Mouse (Mus musculus): ENCODE measurements around the gene Macrod2. TPM values are rescaled to one million over a fixed set of nuclear protein-coding genes. Genes with fewer than 3 reads are reported as not detected.

Macrod2 gene
- polyA plus RNA-seq, 1 experiment from 2014 or later = 47.6 TPM

DNA sequence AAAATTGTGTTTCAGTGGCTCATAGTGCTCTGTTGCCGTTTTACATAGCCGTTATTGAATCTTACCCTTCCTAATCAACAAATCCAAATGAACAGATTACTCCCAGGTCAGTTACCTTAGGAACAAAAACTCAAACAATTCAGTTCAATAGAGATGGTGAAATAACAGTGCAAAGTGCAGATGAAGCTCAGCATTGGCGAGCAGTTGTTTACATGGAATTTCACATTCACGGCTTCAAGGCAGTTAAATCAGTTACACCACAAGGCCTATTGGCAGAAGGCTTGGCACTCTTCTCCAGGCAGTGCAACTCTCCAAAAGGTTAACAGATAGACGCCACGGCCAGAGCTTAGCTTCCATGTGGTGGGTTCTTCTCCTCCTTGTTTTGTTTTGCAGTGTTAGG lies 377.7 kb downstream of the Macrod2 start:
- Histone ChIP-seq H3K4me2 (ENCODE audit: low read depth, low read length, severe bottlenecking) (no peak overlapping the region), H3K9me3 (ENCODE audit: control insufficient read depth, low read length) (no peaks in the 10 kb centered on the region), H3K4me3 (ENCODE audit: low read depth, low read length) (no peak overlapping the region), H3K27ac (ENCODE audit: low read depth, low read length) (no peak overlapping the region), H3K9ac (ENCODE audit: low read length) (no peak overlapping the region), H3K27me3 (ENCODE audit: control insufficient read depth, insufficient read depth, low read length) (no peaks in the 10 kb centered on the region), H3K36me3 (ENCODE audit: control insufficient read depth, insufficient read depth, low read length) (no peaks in the 10 kb centered on the region), H3K4me1 (replicated peaks; ENCODE audit: control insufficient read depth, insufficient read depth, low read length) (no peaks in the 10 kb centered on the region)
- ATAC-seq (replicated peaks; ENCODE audit: low FRiP score) (no peak), DNase-seq (ENCODE audit: low spot score) (no peak)
- WGBS = 88% methylated on average over 6 of the region's 6 CpGs

DNA sequence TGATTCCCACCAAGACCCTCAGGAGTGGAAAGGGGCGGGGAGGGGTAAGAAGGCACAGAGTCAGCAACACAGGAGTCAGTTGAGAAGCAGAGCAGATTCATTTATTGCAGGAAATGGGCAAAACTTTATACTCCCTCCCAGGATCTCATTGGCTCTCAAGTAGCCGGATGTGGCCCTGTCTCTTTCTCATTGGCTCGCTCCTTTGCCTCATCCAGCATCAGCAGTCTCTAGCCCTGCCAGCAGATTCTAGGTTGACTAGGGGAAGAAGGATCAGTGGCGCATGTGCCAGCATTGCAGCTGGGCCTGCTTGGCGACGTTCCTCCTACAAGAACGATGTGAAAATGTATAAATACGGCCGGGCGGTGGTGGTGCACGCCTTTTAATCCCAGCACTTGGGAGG lies 378.3 kb downstream of the Macrod2 start:
- Histone ChIP-seq H3K4me1 (replicated peaks; ENCODE audit: control insufficient read depth, insufficient read depth, low read length) (no peaks in the 10 kb centered on the region), H3K4me3 (ENCODE audit: low read depth, low read length) (no peak overlapping the region), H3K9ac (ENCODE audit: low read length) (no peak overlapping the region), H3K9me3 (ENCODE audit: control insufficient read depth, low read length) (no peaks in the 10 kb centered on the region), H3K36me3 (ENCODE audit: control insufficient read depth, insufficient read depth, low read length) (no peaks in the 10 kb centered on the region), H3K4me2 (ENCODE audit: low read depth, low read length, severe bottlenecking) (no peak overlapping the region), H3K27ac (ENCODE audit: low read depth, low read length) (no peak overlapping the region), H3K27me3 (ENCODE audit: control insufficient read depth, insufficient read depth, low read length) (no peaks in the 10 kb centered on the region)
- no peak for ATAC-seq (replicated peaks; ENCODE audit: low FRiP score)
- 94% methylated on average over 11 of the region's 11 CpGs for WGBS
- DNase-seq (ENCODE audit: low spot score) = no peak

DNA sequence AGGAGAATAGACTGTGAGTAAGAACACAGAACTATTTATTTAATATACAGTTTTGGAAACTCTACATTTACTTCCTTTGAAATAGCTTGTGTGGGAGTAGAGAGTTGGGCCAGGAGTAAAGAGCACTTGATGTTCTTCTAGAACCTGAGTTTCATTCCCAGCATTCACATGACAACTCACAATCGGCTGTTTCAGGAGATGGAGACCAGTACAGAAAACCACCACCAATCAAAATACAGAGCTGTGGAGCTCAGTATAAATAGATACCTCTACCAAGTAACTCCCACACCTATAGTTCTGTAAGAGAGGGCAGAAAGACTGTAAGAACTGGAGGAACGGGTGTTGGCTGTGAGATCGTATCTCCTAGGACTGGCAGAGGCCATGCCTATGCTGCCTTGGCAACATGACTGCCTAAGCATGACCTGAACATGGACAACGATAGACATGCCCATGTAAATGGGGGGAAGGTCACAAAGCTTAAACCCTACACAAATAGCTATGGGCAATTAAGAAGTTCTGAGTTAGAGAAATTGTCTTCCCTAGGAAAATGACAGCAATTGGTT lies 379.8 kb downstream of the Macrod2 start:
- Histone ChIP-seq H3K9ac (ENCODE audit: low read length) (no peak overlapping the region), H3K27me3 (ENCODE audit: control insufficient read depth, insufficient read depth, low read length) (no peaks in the 10 kb centered on the region), H3K9me3 (ENCODE audit: control insufficient read depth, low read length) (no peaks in the 10 kb centered on the region), H3K36me3 (ENCODE audit: control insufficient read depth, insufficient read depth, low read length) (no peaks in the 10 kb centered on the region), H3K4me3 (ENCODE audit: low read depth, low read length) (no peak overlapping the region), H3K4me2 (ENCODE audit: low read depth, low read length, severe bottlenecking) (no peak overlapping the region), H3K27ac (ENCODE audit: low read depth, low read length) (no peak overlapping the region), H3K4me1 (replicated peaks; ENCODE audit: control insufficient read depth, insufficient read depth, low read length) (no peaks in the 10 kb centered on the region)
- 88% methylated on average over 4 of the region's 4 CpGs for WGBS
- no peak for DNase-seq (ENCODE audit: low spot score)
- no peak for ATAC-seq (replicated peaks; ENCODE audit: low FRiP score)

DNA sequence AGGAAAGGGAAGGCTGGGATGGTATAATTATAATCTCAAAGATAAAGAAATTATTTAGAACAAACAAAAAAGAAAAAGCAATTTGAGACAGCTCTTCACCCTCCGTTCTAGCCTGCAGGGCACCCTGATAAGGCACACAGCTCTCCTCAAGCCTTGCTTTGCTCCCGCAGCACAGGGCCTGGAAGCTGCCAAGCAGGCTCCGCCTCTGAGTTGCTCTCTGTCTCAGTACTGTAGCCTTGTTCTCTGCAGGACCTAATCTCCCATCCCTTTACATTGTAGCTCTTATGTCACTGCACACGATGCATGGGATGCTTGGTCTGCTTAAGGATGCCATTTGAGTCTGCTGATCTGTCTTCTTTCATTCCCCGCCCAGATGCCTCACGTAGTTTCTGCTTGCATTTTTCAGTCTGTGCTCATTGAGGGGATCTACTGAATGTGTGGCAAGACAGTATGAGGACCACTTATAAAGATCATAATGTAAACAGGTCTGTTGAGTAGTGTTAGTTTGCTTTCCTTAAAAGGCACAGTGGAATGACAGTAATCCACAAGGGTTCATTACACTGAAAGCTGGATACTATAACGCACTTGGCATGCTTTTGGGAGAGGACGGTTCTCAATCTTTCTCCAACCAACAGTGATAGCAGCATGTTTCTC lies 380.5 kb downstream of the Macrod2 start:
- WGBS = 74% methylated on average over 8 of the region's 8 CpGs
- no peaks in the 10 kb centered on the region for H3K4me1 ChIP-seq (replicated peaks; ENCODE audit: control insufficient read depth, insufficient read depth, low read length)
- no peak for ATAC-seq (replicated peaks; ENCODE audit: low FRiP score)
- DNase-seq (ENCODE audit: low spot score) = no peak
- H3K4me2 ChIP-seq (ENCODE audit: low read depth, low read length, severe bottlenecking) = no peak overlapping the region
- no peak overlapping the region for H3K27ac ChIP-seq (ENCODE audit: low read depth, low read length)
- no peak overlapping the region for H3K9ac ChIP-seq (ENCODE audit: low read length)
- no peaks in the 10 kb centered on the region for H3K9me3 ChIP-seq (ENCODE audit: control insufficient read depth, low read length)
- H3K4me3 ChIP-seq (ENCODE audit: low read depth, low read length) = no peak overlapping the region
- no peaks in the 10 kb centered on the region for H3K27me3 ChIP-seq (ENCODE audit: control insufficient read depth, insufficient read depth, low read length)
- H3K36me3 ChIP-seq (ENCODE audit: control insufficient read depth, insufficient read depth, low read length) = no peaks in the 10 kb centered on the region

DNA sequence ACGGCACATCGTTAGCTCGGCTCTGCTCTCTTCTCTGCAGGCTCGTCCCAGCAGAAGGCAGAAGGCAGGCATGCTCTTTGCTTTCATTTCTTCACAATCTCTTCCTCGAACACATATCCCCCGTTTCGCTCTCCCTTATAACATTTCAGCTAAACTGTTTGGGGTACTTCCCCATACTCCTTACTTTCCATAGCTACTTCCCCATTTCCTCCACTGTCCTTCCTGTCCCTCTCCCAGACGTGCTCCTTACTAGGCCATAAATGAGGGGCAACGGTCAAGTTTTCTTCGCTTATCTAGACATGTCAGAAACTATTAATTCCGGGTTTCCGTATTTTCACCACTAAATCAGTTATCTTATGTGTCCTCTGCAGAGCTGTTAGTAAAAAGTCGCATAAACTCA lies 383.1 kb downstream of the Macrod2 start:
- Histone ChIP-seq H3K27me3 (ENCODE audit: control insufficient read depth, insufficient read depth, low read length) (no peaks in the 10 kb centered on the region), H3K9ac (ENCODE audit: low read length) (no peak overlapping the region), H3K4me1 (replicated peaks; ENCODE audit: control insufficient read depth, insufficient read depth, low read length) (no peaks in the 10 kb centered on the region), H3K4me2 (ENCODE audit: low read depth, low read length, severe bottlenecking) (no peak overlapping the region), H3K27ac (ENCODE audit: low read depth, low read length) (no peak overlapping the region), H3K9me3 (ENCODE audit: control insufficient read depth, low read length) (no peaks in the 10 kb centered on the region), H3K4me3 (ENCODE audit: low read depth, low read length) (no peak overlapping the region), H3K36me3 (ENCODE audit: control insufficient read depth, insufficient read depth, low read length) (no peaks in the 10 kb centered on the region)
- ATAC-seq (replicated peaks; ENCODE audit: low FRiP score) (no peak), DNase-seq (ENCODE audit: low spot score) (no peak)
- 91% methylated on average over 13 of the region's 13 CpGs for WGBS

DNA sequence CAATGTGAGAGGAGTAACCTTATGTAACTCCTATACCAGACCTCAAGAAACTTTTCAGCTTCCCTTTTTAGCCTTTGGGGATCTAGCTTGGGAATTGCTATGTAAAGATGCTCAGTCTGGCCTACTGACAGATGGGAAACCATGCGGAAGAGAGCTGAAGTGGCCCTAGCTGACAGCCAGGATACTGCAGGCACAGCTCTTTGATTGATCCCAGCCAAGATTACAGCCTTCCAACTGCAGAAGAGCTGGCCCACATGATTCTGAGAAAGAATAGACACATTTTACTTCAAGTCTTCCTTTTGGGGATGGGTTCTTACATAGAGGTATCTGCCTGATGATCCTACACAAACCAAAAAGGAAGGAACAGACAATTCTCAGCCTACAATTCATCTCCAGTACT lies 387.9 kb downstream of the Macrod2 start:
- WGBS = 81% methylated on average over 1 of the region's 1 CpGs
- H3K36me3 ChIP-seq (ENCODE audit: control insufficient read depth, insufficient read depth, low read length) = no peaks in the 10 kb centered on the region
- H3K27ac ChIP-seq (ENCODE audit: low read depth, low read length) = no peak overlapping the region
- no peaks in the 10 kb centered on the region for H3K4me1 ChIP-seq (replicated peaks; ENCODE audit: control insufficient read depth, insufficient read depth, low read length)
- H3K9me3 ChIP-seq (ENCODE audit: control insufficient read depth, low read length) = no peaks in the 10 kb centered on the region
- H3K4me3 ChIP-seq (ENCODE audit: low read depth, low read length) = no peak overlapping the region
- no peaks in the 10 kb centered on the region for H3K27me3 ChIP-seq (ENCODE audit: control insufficient read depth, insufficient read depth, low read length)
- DNase-seq (ENCODE audit: low spot score) (no peak), ATAC-seq (replicated peaks; ENCODE audit: low FRiP score) (no peak)
- no peak overlapping the region for H3K9ac ChIP-seq (ENCODE audit: low read length)
- no peak overlapping the region for H3K4me2 ChIP-seq (ENCODE audit: low read depth, low read length, severe bottlenecking)

DNA sequence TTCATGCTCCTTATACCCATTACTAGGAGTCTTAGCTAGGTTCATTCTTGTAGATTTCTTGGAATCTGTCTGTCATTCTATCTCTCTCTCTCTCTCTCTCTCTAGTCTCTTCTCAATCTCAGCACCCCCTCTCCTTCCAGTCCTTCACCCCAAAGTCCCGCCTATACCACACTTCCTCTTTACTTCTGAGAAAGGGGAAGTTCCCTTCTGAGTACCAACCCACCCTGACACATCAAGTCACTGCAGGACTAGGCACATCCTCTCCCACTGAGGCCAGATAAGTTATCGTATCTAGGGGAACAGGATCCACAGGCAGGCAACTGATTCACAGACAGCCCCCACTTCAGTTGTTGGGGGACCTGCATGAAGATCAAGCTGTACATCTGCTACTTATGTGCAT lies 389.5 kb downstream of the Macrod2 start:
- Histone ChIP-seq H3K9me3 (ENCODE audit: control insufficient read depth, low read length) (no peaks in the 10 kb centered on the region), H3K4me3 (ENCODE audit: low read depth, low read length) (no peak overlapping the region), H3K4me2 (ENCODE audit: low read depth, low read length, severe bottlenecking) (no peak overlapping the region), H3K9ac (ENCODE audit: low read length) (no peak overlapping the region), H3K4me1 (replicated peaks; ENCODE audit: control insufficient read depth, insufficient read depth, low read length) (no peaks in the 10 kb centered on the region), H3K36me3 (ENCODE audit: control insufficient read depth, insufficient read depth, low read length) (no peaks in the 10 kb centered on the region), H3K27me3 (ENCODE audit: control insufficient read depth, insufficient read depth, low read length) (no peaks in the 10 kb centered on the region), H3K27ac (ENCODE audit: low read depth, low read length) (no peak overlapping the region)
- DNase-seq (ENCODE audit: low spot score) (no peak), ATAC-seq (replicated peaks; ENCODE audit: low FRiP score) (no peak)
- WGBS = 87% methylated on average over 2 of the region's 2 CpGs

DNA sequence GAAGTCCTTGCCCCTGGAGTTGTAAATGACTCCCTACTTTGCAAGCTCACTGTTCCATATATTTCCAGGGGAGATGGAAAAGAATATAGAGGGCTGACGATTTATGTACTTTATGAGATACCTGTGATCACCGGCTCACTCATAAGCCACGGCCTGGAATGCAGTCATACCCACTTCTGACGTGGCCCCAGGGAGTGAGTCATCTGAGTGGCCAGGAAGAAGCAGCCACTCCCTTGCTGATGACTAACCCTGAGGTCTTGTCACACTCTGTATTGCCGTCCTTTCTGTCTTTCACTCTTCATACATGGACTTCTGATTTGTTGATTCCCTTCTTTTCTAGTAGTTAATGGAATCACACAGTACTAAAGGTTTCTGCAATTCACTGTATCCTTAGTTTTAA lies 395.3 kb downstream of the Macrod2 start:
- 83% methylated on average over 5 of the region's 5 CpGs for WGBS
- DNase-seq (ENCODE audit: low spot score) (no peak), ATAC-seq (replicated peaks; ENCODE audit: low FRiP score) (no peak)
- H3K9ac ChIP-seq (ENCODE audit: low read length) = no peak overlapping the region
- no peaks in the 10 kb centered on the region for H3K27me3 ChIP-seq (ENCODE audit: control insufficient read depth, insufficient read depth, low read length)
- no peaks in the 10 kb centered on the region for H3K4me1 ChIP-seq (replicated peaks; ENCODE audit: control insufficient read depth, insufficient read depth, low read length)
- no peaks in the 10 kb centered on the region for H3K36me3 ChIP-seq (ENCODE audit: control insufficient read depth, insufficient read depth, low read length)
- no peak overlapping the region for H3K4me3 ChIP-seq (ENCODE audit: low read depth, low read length)
- no peak overlapping the region for H3K4me2 ChIP-seq (ENCODE audit: low read depth, low read length, severe bottlenecking)
- no peaks in the 10 kb centered on the region for H3K9me3 ChIP-seq (ENCODE audit: control insufficient read depth, low read length)
- H3K27ac ChIP-seq (ENCODE audit: low read depth, low read length) = no peak overlapping the region

DNA sequence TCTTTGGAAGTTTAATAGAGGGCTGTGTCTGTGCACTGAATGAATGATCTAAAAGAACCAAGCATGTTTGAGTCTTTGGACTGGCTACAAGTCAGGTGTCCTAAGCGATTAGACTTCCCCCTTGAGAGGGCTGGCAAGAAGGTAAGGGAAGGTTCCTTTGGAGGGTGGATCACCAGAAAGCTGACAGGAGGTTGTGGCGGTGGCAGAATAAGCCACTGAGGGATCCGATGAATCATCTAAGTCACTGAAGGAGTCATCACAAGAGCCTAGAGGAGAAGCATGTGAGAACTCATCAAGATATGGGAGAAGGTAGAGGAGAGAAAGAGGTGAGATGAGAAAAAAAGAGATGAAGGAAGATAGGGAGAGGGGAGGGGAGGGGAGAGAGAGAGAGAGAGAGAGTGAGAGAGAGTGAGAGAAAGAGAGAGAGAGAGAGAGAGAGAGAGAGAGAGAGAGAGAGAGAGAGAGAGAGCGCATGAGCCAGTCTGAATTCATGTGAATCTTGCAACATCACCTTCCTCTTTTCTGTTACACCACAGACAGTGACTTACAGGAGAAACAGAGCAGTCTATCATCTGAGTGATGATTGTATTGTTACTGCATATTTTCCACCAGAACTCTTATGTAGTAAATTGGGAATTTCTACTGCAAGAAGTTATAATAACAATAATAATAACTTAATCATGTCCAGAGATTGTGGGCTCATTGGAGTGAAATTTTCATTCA lies 398.9 kb downstream of the Macrod2 start:
- 89% methylated on average over 4 of the region's 4 CpGs for WGBS
- Histone ChIP-seq H3K4me2 (ENCODE audit: low read depth, low read length, severe bottlenecking) (no peak overlapping the region), H3K4me3 (ENCODE audit: low read depth, low read length) (no peak overlapping the region), H3K4me1 (replicated peaks; ENCODE audit: control insufficient read depth, insufficient read depth, low read length) (no peaks in the 10 kb centered on the region), H3K27ac (ENCODE audit: low read depth, low read length) (no peak overlapping the region), H3K27me3 (ENCODE audit: control insufficient read depth, insufficient read depth, low read length) (no peaks in the 10 kb centered on the region), H3K9ac (ENCODE audit: low read length) (no peak overlapping the region), H3K9me3 (ENCODE audit: control insufficient read depth, low read length) (no peaks in the 10 kb centered on the region), H3K36me3 (ENCODE audit: control insufficient read depth, insufficient read depth, low read length) (no peaks in the 10 kb centered on the region)
- ATAC-seq (replicated peaks; ENCODE audit: low FRiP score) = no peak
- DNase-seq (ENCODE audit: low spot score) = no peak
